Mouse (Mus musculus): ENCODE measurements around the gene Ptprm. TPM values are rescaled to one million over a fixed set of nuclear protein-coding genes. Genes with fewer than 3 reads are reported as not detected.

Gene Ptprm
- polyA plus RNA-seq, 1 experiment: not detected

DNA sequence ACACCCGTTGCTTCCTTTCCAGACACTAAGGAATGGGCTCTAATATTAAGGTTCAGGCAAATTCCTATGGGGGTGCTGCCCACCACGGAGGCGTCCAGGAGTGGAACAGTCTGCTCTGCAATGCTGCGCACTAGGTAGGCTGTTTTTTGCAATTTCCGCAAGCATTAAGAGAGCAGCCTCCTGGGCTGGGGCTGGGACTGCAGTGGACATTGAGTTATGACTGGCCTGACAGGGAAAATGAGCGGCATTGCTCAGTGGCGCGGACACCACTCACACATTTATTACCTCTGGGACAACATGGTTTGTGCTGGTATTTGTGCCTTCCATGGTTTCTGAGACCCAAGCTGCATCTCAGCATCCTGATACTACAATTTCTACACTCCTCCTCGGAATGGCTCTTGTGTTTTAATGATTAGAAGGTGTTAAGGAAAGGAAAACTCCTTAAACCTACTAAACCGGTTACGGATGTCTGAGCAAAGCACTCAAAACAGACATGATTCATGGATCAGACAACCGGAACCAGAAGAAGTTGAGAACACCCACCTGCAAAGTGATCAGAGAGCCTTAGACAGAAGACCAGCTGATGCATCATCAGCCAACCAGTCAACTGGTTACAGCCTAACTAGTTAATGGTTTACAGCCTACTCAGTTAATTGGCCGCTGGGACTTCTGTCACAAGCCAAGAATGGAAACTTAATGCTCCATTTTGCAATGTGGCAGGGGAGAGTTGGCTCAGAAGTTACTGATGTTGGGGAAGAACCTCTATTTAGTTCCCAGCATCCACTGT is 76.9 kb downstream of the Ptprm start:
- Histone ChIP-seq H3K27me3 (ENCODE audit: control insufficient read depth) (no peaks in the 10 kb centered on the region), H3K4me3 (replicated peaks) (no peak overlapping the region), H3K9me3 (ENCODE audit: control insufficient read depth, low read length) (peaks cover 15% of the 10 kb centered on the region), H3K4me1 (ENCODE audit: control insufficient read depth) (no peaks in the 10 kb centered on the region), H3K36me3 (ENCODE audit: control insufficient read depth) (no peaks in the 10 kb centered on the region)
- no peak for TF ChIP-seq TAL1 (IDR thresholded peaks at IDR 0.05; ENCODE audit: low read length)
- no peak for TF ChIP-seq GATA1 (IDR thresholded peaks at IDR 0.05; ENCODE audit: low read length)

DNA sequence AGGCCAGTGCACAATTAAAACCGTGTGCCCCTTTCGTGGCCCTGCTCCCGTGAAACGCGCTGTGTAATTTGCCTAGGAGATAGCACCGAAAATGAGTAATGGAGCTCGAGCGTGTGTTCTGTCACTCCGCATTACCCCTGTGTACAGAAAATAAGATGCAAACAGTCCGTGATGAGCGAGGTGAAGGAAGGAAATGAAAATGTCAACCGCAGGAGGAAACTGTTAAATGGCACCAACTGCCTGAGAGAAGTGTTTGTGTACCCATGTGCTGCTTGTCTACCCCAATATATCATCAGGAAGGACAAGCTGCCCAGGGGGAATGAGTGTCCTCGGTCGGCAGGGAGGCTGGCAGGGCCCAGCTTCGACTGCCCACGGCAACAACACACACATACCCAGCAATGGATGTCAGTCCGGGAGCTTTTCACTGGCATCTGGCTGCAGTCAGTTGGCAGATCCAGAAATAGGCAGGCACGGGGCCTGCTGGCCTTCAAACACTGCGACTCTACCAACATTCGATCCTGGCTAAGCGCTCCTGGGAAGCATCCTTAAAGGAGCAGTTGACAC is 79.6 kb downstream of the Ptprm start:
- H3K4me3 ChIP-seq (replicated peaks): no peak overlapping the region
- H3K9me3 ChIP-seq (ENCODE audit: control insufficient read depth, low read length): peaks cover 15% of the 10 kb centered on the region
- no peak for TF ChIP-seq TAL1 (IDR thresholded peaks at IDR 0.05; ENCODE audit: low read length)
- TF ChIP-seq GATA1 (IDR thresholded peaks at IDR 0.05; ENCODE audit: low read length): no peak
- H3K36me3 ChIP-seq (ENCODE audit: control insufficient read depth): no peaks in the 10 kb centered on the region
- H3K27me3 ChIP-seq (ENCODE audit: control insufficient read depth): no peaks in the 10 kb centered on the region
- H3K4me1 ChIP-seq (ENCODE audit: control insufficient read depth): no peaks in the 10 kb centered on the region

DNA sequence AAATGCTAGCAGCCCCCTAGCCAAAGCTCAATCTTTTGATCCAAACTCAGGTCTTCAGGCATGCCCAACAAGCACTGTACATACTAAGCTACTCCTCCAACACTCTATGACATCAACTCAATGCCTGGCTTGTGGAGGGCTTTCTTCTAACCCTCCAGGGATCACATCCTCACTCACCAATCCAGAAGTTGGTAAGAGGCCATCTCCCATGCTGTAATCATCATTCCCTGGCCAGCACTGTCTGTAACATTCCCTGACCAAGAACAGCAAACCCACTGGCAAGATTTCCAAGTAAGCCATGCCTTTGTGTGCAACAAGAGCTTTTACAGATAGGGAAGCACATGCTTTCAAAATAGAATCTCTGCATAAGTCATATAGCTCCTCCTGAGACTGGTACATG is 81.3 kb downstream of the Ptprm start:
- H3K4me1 ChIP-seq (ENCODE audit: control insufficient read depth): no peaks in the 10 kb centered on the region
- TF ChIP-seq GATA1 (IDR thresholded peaks at IDR 0.05; ENCODE audit: low read length) (no peak), TAL1 (IDR thresholded peaks at IDR 0.05; ENCODE audit: low read length) (no peak)

DNA sequence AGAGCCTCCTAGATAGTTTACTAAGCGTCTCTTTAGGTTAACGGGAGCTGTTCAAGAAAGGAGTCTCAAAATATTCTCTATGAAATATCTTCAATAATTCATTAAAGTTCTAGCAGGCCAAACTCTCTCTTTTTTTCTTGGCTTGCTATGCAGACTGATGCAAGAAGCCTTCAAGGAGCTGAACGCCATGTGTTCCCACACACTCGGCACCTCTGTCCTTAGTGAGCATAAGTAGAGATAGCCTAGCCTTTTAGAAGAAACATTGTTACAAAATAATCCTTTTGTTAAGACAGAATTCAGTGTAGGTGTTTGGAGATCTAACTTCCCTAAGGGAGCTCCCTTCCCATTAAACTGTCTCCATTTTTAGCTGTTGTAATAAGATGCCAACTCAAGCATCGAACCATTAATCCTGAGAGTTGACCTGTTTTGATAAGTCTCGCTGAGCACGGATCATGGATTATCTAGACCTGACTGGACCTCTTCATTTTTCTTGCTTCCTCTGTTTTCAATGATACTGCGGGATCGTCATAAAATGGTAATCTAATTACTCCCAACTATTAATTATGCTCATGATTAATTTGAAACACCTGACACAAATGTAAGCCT is 85.7 kb downstream of the Ptprm start:
- H3K9me3 ChIP-seq (ENCODE audit: control insufficient read depth, low read length): peaks cover 20% of the 10 kb centered on the region
- H3K36me3 ChIP-seq (ENCODE audit: control insufficient read depth): no peaks in the 10 kb centered on the region
- no peaks in the 10 kb centered on the region for H3K27me3 ChIP-seq (ENCODE audit: control insufficient read depth)
- no peaks in the 10 kb centered on the region for H3K4me1 ChIP-seq (ENCODE audit: control insufficient read depth)
- no peak overlapping the region for H3K4me3 ChIP-seq (replicated peaks)
- TF ChIP-seq GATA1 (IDR thresholded peaks at IDR 0.05; ENCODE audit: low read length): no peak
- no peak for TF ChIP-seq TAL1 (IDR thresholded peaks at IDR 0.05; ENCODE audit: low read length)

More for the DNA sequence above, 81.3 kb downstream of the Ptprm start:
- no peaks in the 10 kb centered on the region for H3K27me3 ChIP-seq (ENCODE audit: control insufficient read depth)
- H3K9me3 ChIP-seq (ENCODE audit: control insufficient read depth, low read length): peaks cover 15% of the 10 kb centered on the region
- no peaks in the 10 kb centered on the region for H3K36me3 ChIP-seq (ENCODE audit: control insufficient read depth)
- H3K4me3 ChIP-seq (replicated peaks): no peak overlapping the region

DNA sequence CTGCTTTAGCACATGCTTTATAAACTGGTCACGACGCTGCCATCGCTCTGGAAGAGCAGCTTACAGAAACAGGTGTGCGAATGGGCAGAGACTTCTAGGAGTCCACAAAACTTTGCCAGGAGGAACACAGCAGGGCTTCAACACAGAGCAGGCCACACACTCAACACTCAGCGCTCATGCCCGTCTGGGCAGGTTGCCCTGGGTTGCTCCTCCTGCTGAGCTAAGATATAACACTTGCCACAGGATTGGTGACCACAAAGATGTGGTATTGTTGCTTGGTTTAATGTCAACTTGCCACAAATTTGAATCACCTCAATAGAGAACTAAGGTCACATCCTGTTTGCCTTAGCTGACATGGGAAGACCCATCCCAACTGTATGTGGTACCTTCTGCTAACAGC is 88.0 kb downstream of the Ptprm start:
- H3K4me3 ChIP-seq (replicated peaks): no peak overlapping the region
- no peaks in the 10 kb centered on the region for H3K27me3 ChIP-seq (ENCODE audit: control insufficient read depth)
- TF ChIP-seq GATA1 (IDR thresholded peaks at IDR 0.05; ENCODE audit: low read length) (no peak), TAL1 (IDR thresholded peaks at IDR 0.05; ENCODE audit: low read length) (no peak)
- H3K36me3 ChIP-seq (ENCODE audit: control insufficient read depth): no peaks in the 10 kb centered on the region
- no peaks in the 10 kb centered on the region for H3K4me1 ChIP-seq (ENCODE audit: control insufficient read depth)
- peaks cover 23% of the 10 kb centered on the region for H3K9me3 ChIP-seq (ENCODE audit: control insufficient read depth, low read length)

DNA sequence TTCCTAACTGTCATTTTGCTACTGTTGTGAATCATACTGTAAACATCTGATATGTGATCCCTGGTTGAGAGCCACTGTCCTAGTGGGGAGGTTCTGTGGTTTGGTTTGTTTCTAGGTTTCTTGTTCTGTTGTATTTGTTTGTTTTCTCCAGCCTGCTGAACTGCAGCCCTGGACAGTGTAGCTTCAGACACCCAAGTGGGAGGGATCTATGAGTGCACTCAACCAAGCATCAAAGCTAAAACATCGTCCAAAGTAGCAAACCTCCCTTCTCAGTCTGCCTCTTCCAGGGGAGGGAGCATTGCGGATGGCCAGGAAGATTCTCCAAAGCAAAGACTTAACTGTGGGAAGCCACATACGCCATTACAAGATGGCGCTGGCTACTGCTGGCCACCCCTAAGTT is 88.7 kb downstream of the Ptprm start:
- peaks cover 25% of the 10 kb centered on the region for H3K9me3 ChIP-seq (ENCODE audit: control insufficient read depth, low read length)

DNA sequence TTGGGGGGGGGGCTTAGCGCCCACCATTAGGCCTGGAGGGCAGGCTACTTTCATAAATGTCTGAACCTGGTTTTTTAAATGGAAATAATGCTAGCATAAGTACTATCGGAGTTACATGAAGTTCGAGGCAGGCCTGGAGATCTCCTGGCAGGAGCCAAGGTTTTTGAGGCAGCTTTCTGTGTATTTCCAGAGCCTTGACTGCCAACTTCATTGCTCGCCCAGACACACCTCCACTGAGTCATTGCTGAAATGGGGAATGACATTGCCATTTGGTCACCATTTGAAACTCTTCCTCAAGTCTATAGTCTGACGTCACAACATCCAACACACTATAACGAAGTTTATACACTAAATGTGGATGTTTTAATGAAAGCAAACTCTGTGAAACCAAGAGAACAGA is 89.5 kb downstream of the Ptprm start:
- no peaks in the 10 kb centered on the region for H3K36me3 ChIP-seq (ENCODE audit: control insufficient read depth)
- TF ChIP-seq TAL1 (IDR thresholded peaks at IDR 0.05; ENCODE audit: low read length) (no peak), GATA1 (IDR thresholded peaks at IDR 0.05; ENCODE audit: low read length) (no peak)
- H3K4me1 ChIP-seq (ENCODE audit: control insufficient read depth): no peaks in the 10 kb centered on the region
- no peaks in the 10 kb centered on the region for H3K27me3 ChIP-seq (ENCODE audit: control insufficient read depth)
- no peak overlapping the region for H3K4me3 ChIP-seq (replicated peaks)
- peaks cover 26% of the 10 kb centered on the region for H3K9me3 ChIP-seq (ENCODE audit: control insufficient read depth, low read length)

More for the DNA sequence above, 88.7 kb downstream of the Ptprm start:
- no peaks in the 10 kb centered on the region for H3K36me3 ChIP-seq (ENCODE audit: control insufficient read depth)
- H3K4me1 ChIP-seq (ENCODE audit: control insufficient read depth): no peaks in the 10 kb centered on the region
- no peak for TF ChIP-seq GATA1 (IDR thresholded peaks at IDR 0.05; ENCODE audit: low read length)
- no peak for TF ChIP-seq TAL1 (IDR thresholded peaks at IDR 0.05; ENCODE audit: low read length)
- H3K4me3 ChIP-seq (replicated peaks): no peak overlapping the region
- H3K27me3 ChIP-seq (ENCODE audit: control insufficient read depth): no peaks in the 10 kb centered on the region

DNA sequence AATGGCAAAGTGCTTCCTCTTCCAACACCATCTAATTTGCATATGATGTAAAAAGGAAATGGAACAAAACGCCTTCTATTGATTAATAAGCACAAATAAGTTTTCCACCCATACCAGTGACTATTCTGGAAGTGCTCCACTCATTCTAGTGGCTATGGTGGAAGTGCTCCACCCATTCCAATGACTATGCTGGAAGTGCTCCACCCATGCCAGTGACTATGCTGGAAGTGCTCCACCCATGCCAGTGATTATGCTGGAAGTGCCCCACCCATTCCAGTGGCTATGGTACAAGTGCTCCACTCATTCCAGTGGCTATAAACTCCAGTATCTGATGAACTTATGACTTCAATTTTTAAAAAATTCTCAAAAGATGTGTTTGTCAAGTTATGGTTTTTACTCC is 91.2 kb downstream of the Ptprm start:
- Histone ChIP-seq H3K4me3 (replicated peaks) (no peak overlapping the region), H3K9me3 (ENCODE audit: control insufficient read depth, low read length) (peaks cover 29% of the 10 kb centered on the region), H3K4me1 (ENCODE audit: control insufficient read depth) (no peaks in the 10 kb centered on the region), H3K36me3 (ENCODE audit: control insufficient read depth) (no peaks in the 10 kb centered on the region), H3K27me3 (ENCODE audit: control insufficient read depth) (no peaks in the 10 kb centered on the region)
- TF ChIP-seq GATA1 (IDR thresholded peaks at IDR 0.05; ENCODE audit: low read length) (no peak), TAL1 (IDR thresholded peaks at IDR 0.05; ENCODE audit: low read length) (no peak)

DNA sequence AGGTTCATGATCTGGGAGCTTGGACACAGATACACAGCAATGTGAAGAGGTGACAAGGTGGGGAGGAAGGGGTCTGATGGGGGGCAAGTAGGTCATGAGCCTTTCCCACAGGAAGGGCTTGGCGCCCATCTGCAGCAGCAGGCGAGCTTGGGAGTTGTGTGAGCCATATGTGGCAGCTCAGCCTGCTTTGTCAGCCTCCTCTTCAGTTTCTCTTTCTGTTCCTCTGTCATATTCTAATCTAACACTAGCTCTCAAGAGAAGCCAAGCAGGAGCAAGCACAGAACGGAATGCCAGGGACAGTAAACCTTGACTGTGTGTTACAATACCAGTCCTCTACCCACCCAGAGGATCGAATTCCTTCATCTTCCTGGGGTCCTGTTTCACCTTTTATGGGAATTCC is 94.2 kb downstream of the Ptprm start:
- Histone ChIP-seq H3K27me3 (ENCODE audit: control insufficient read depth) (no peaks in the 10 kb centered on the region), H3K4me1 (ENCODE audit: control insufficient read depth) (no peaks in the 10 kb centered on the region), H3K9me3 (ENCODE audit: control insufficient read depth, low read length) (peaks cover 9% of the 10 kb centered on the region), H3K4me3 (replicated peaks) (no peak overlapping the region), H3K36me3 (ENCODE audit: control insufficient read depth) (no peaks in the 10 kb centered on the region)
- no peak for TF ChIP-seq TAL1 (IDR thresholded peaks at IDR 0.05; ENCODE audit: low read length)
- no peak for TF ChIP-seq GATA1 (IDR thresholded peaks at IDR 0.05; ENCODE audit: low read length)
